Comparison of ENCODE assay signal across 8 mouse cellular contexts in the genomic region with DNA sequence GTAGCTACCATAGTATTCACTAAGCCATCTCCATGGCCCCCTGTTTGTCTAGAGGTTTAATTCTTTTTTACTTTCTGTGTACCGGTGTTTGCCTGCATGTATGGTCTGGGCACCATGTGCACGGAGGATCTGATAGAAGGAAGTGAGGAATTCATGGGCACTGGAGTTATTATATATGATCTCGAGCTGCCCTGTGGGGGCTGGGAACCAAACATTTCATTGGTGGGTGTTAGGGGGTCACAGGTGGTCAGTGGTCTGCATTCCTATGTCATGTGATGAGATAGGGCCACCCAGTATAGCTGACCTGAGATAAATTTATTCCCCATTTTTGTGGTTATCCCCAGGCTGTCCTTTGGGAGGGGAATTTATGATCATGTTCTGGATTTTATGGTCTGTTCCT. TPM values are rescaled to one million over a fixed set of nuclear protein-coding genes. Genes with fewer than 3 reads are reported as not detected.
DNase-seq lines count a peak whose midpoint lies in the region; ATAC-seq and TF ChIP-seq lines count a peak whose summit lies in the region.

No protein-coding gene starts in this region.

- H3K4me1 ChIP-seq in lung, embryonic 15.5 days: peaks cover 40% of the 10 kb centered on the region
- H3K4me1 ChIP-seq in lung, adult 2 months (ENCODE audit: control insufficient read depth, insufficient read depth, low read length): peaks cover 9% of the 10 kb centered on the region
- peaks cover 38% of the 10 kb centered on the region for H3K4me1 ChIP-seq in forebrain, embryonic 10.5 days
- peaks cover 19% of the 10 kb centered on the region for H3K4me1 ChIP-seq in limb, embryonic 11.5 days (ENCODE audit: control insufficient read depth, insufficient read depth, low read length)
- peaks cover 26% of the 10 kb centered on the region for H3K4me1 ChIP-seq in olfactory bulb, adult 2 months (ENCODE audit: control insufficient read depth, insufficient read depth, low read length)

- no peak for ATAC-seq in lung, embryonic 15.5 days (ENCODE audit: borderline replicate concordance, extremely low read depth, low FRiP score, low TSS enrichment)
- ATAC-seq in limb, embryonic 11.5 days (ENCODE audit: insufficient number of reproducible peaks, low FRiP score, low TSS enrichment, low read depth): no peak

- no peak overlapping the region for H3K9ac ChIP-seq in lung, embryonic 15.5 days
- no peak overlapping the region for H3K9ac ChIP-seq in limb, embryonic 11.5 days (ENCODE audit: low read length)

- DNase-seq in lung, adult 2 months: no peak
- DNase-seq in forebrain, embryonic 10.5 days (ENCODE audit: extremely low spot score, low spot score): no peak
- no peak for DNase-seq in limb, embryonic 11.5 days (ENCODE audit: low spot score)
- DNase-seq in ovary, postnatal 10 days (ENCODE audit: low spot score): no peak
- DNase-seq in frontal cortex, postnatal 10 days (ENCODE audit: low spot score in 2 of 2): no peak
- DNase-seq in retina, embryonic 14.5 days (ENCODE audit: low spot score): no peak

- no peaks in the 10 kb centered on the region for H3K27me3 ChIP-seq in lung, embryonic 15.5 days
- peaks cover 10% of the 10 kb centered on the region; the same call in 1 of the 2 replicates for H3K27me3 ChIP-seq in forebrain, embryonic 10.5 days (ENCODE audit: poor library complexity, severe bottlenecking)
- no peaks in the 10 kb centered on the region for H3K27me3 ChIP-seq in limb, embryonic 11.5 days (ENCODE audit: control insufficient read depth, insufficient read depth, low read length)

- no peaks in the 10 kb centered on the region for H3K36me3 ChIP-seq in lung, embryonic 15.5 days
- H3K36me3 ChIP-seq in forebrain, embryonic 10.5 days (replicated peaks): no peaks in the 10 kb centered on the region
- no peaks in the 10 kb centered on the region for H3K36me3 ChIP-seq in limb, embryonic 11.5 days (ENCODE audit: control insufficient read depth, insufficient read depth, low read length)

- H3K9me3 ChIP-seq in lung, embryonic 15.5 days: no peaks in the 10 kb centered on the region
- H3K9me3 ChIP-seq in forebrain, embryonic 10.5 days: no peaks in the 10 kb centered on the region
- no peaks in the 10 kb centered on the region for H3K9me3 ChIP-seq in limb, embryonic 11.5 days (ENCODE audit: control insufficient read depth, low read length)

- no peak overlapping the region for H3K4me3 ChIP-seq in lung, embryonic 15.5 days
- no peak overlapping the region for H3K4me3 ChIP-seq in lung, adult 2 months (replicated peaks; ENCODE audit: extremely low read depth, low read depth, low read length)
- H3K4me3 ChIP-seq in forebrain, embryonic 10.5 days: peak overlapping the region; percentile 46; the same call in 1 of the 2 replicates
- no peak overlapping the region for H3K4me3 ChIP-seq in limb, embryonic 11.5 days (ENCODE audit: low read depth, low read length)
- no peak overlapping the region for H3K4me3 ChIP-seq in olfactory bulb, adult 2 months (ENCODE audit: insufficient read depth, low read depth, low read length)

- 40% methylated on average over 3 of the region's 3 CpGs for WGBS in lung, embryonic 15.5 days
- WGBS in lung, adult 2 months: 70% methylated on average over 3 of the region's 3 CpGs
- 68% methylated on average over 3 of the region's 3 CpGs for WGBS in forebrain, embryonic 10.5 days
- WGBS in limb, embryonic 11.5 days: 74% methylated on average over 3 of the region's 3 CpGs
- WGBS in olfactory bulb, adult 2 months: 43% methylated on average over 3 of the region's 3 CpGs

- no peak overlapping the region for H3K4me2 ChIP-seq in lung, embryonic 15.5 days
- no peak overlapping the region for H3K4me2 ChIP-seq in limb, embryonic 11.5 days (ENCODE audit: low read depth, severe bottlenecking)

- TF ChIP-seq POLR2A in lung, adult 2 months (IDR thresholded peaks at IDR 0.05; ENCODE audit: borderline replicate concordance, extremely low read depth, low read depth, low read length): no peak
- no peak for TF ChIP-seq POLR2A in olfactory bulb, adult 2 months (IDR thresholded peaks at IDR 0.05; ENCODE audit: insufficient read depth, low read depth, low read length)

- peak overlapping the region; percentile 96; the same call in 1 of the 2 replicates for H3K27ac ChIP-seq in lung, embryonic 15.5 days
- H3K27ac ChIP-seq in forebrain, embryonic 10.5 days: peak overlapping the region; percentile 96
- H3K27ac ChIP-seq in limb, embryonic 11.5 days (replicated peaks; ENCODE audit: low read depth, low read length): peak overlapping the region; percentile 98
- peak overlapping the region; percentile 84 for H3K27ac ChIP-seq in olfactory bulb, adult 2 months (ENCODE audit: insufficient read depth, low read depth, low read length)

- no peak for TF ChIP-seq CTCF in lung, adult 2 months (IDR thresholded peaks at IDR 0.05; ENCODE audit: insufficient read depth, low read length)
- no peak for TF ChIP-seq CTCF in olfactory bulb, adult 2 months (IDR thresholded peaks at IDR 0.05; ENCODE audit: insufficient read depth, low read depth, low read length)

RNA-seq across cellular contexts. Expression of gene Ubc, which starts 5.0 kb away (rescaled TPM):
- polyA plus RNA-seq in lung, embryonic 15.5 days (2015; fragmentation: Nextera tagmentation; extraction: Ambion mirVana): 1,173 and 1,218 TPM in 2 replicates
- 705 and 874 TPM in 2 replicates for polyA plus RNA-seq in lung, adult 2 months (2012; rRNA removed)
- polyA plus RNA-seq in forebrain, embryonic 10.5 days (2016; fragmentation: Nextera tagmentation; extraction: Ambion mirVana): 931 and 967 TPM in 2 replicates
- polyA plus RNA-seq in limb, embryonic 11.5 days (2014; fragmentation: Nextera tagmentation; extraction: Ambion mirVana): 979 and 1,019 TPM in 2 replicates
- 238 and 763 TPM in 2 replicates for polyA plus RNA-seq in olfactory bulb, adult 2 months (2012; ENCODE audit: insufficient read depth, insufficient read length, low replicate concordance, missing spikeins)

RNA-seq across cellular contexts. Expression of gene Gm10382, which starts 5.9 kb away (rescaled TPM):
- 0.56 and 0.73 TPM in 2 replicates for polyA plus RNA-seq in lung, embryonic 15.5 days (2015; fragmentation: Nextera tagmentation; extraction: Ambion mirVana)
- polyA plus RNA-seq in lung, adult 2 months (2012; rRNA removed): 0.20 and 0.25 TPM in 2 replicates
- 0.21 and 0.38 TPM in 2 replicates for polyA plus RNA-seq in forebrain, embryonic 10.5 days (2016; fragmentation: Nextera tagmentation; extraction: Ambion mirVana)
- 0.28 TPM in 1 of 2 replicates, not detected in the other for polyA plus RNA-seq in limb, embryonic 11.5 days (2014; fragmentation: Nextera tagmentation; extraction: Ambion mirVana)
- not detected in 2 replicates for polyA plus RNA-seq in olfactory bulb, adult 2 months (2012; ENCODE audit: insufficient read depth, insufficient read length, low replicate concordance, missing spikeins)

RNA-seq across cellular contexts. Expression of gene Dhx37, which starts 38.9 kb away (rescaled TPM):
- 9.9 and 11.7 TPM in 2 replicates for polyA plus RNA-seq in lung, embryonic 15.5 days (2015; fragmentation: Nextera tagmentation; extraction: Ambion mirVana)
- 11.1 and 13.4 TPM in 2 replicates for polyA plus RNA-seq in lung, adult 2 months (2012; rRNA removed)
- polyA plus RNA-seq in forebrain, embryonic 10.5 days (2016; fragmentation: Nextera tagmentation; extraction: Ambion mirVana): 21.4 and 22.2 TPM in 2 replicates
- 12.4 and 14.2 TPM in 2 replicates for polyA plus RNA-seq in limb, embryonic 11.5 days (2014; fragmentation: Nextera tagmentation; extraction: Ambion mirVana)
- not detected in 2 replicates for polyA plus RNA-seq in olfactory bulb, adult 2 months (2012; ENCODE audit: insufficient read depth, insufficient read length, low replicate concordance, missing spikeins)

RNA-seq across cellular contexts. Expression of gene Bri3bp, which starts 46.4 kb away (rescaled TPM):
- polyA plus RNA-seq in lung, embryonic 15.5 days (2015; fragmentation: Nextera tagmentation; extraction: Ambion mirVana): 35.6 and 39.2 TPM in 2 replicates
- polyA plus RNA-seq in lung, adult 2 months (2012; rRNA removed): 5.0 and 8.2 TPM in 2 replicates
- polyA plus RNA-seq in forebrain, embryonic 10.5 days (2016; fragmentation: Nextera tagmentation; extraction: Ambion mirVana): 56.5 and 57.6 TPM in 2 replicates
- 36.9 and 39.3 TPM in 2 replicates for polyA plus RNA-seq in limb, embryonic 11.5 days (2014; fragmentation: Nextera tagmentation; extraction: Ambion mirVana)
- polyA plus RNA-seq in olfactory bulb, adult 2 months (2012; ENCODE audit: insufficient read depth, insufficient read length, low replicate concordance, missing spikeins): 46.8 TPM in 1 of 2 replicates, not detected in the other

RNA-seq across cellular contexts. Expression of gene Scarb1, which starts 54.1 kb away (rescaled TPM):
- 61.2 and 65.6 TPM in 2 replicates for polyA plus RNA-seq in lung, embryonic 15.5 days (2015; fragmentation: Nextera tagmentation; extraction: Ambion mirVana)
- polyA plus RNA-seq in lung, adult 2 months (2012; rRNA removed): 173 and 196 TPM in 2 replicates
- polyA plus RNA-seq in forebrain, embryonic 10.5 days (2016; fragmentation: Nextera tagmentation; extraction: Ambion mirVana): 51.3 and 54.5 TPM in 2 replicates
- polyA plus RNA-seq in limb, embryonic 11.5 days (2014; fragmentation: Nextera tagmentation; extraction: Ambion mirVana): 27.7 and 30.3 TPM in 2 replicates
- not detected in 2 replicates for polyA plus RNA-seq in olfactory bulb, adult 2 months (2012; ENCODE audit: insufficient read depth, insufficient read length, low replicate concordance, missing spikeins)

Comparison
In these comparisons a context has a peak if more than half of its experiments do, and no peak if none do; other contexts are left out.
1. RNA of gene Dhx37, which starts 38.9 kb away (polyA plus RNA-seq): 21.4 to 22.2 TPM in forebrain, embryonic 10.5 days, 11.1 to 13.4 TPM in lung, adult 2 months, 12.4 to 14.2 TPM in limb, embryonic 11.5 days and 9.9 to 11.7 TPM in lung, embryonic 15.5 days; not detected in olfactory bulb, adult 2 months; every median in the first group is over 10 times any median in the second.
2. Peak in every context shown above with its lines, with median percentiles within 50 percentile points of each other: H3K27ac ChIP-seq.